Mouse (Mus musculus): ENCODE data around the gene Eif3i. TPM values are rescaled to one million over a fixed set of nuclear protein-coding genes. Genes with fewer than 3 reads are reported as not detected.
A peak's percentile ranks its signal among the peaks of the same experiment; 100 is the strongest.

Eif3i gene
- total and polyA plus RNA-seq, 2 experiments from 2014 or later, result 213 to 282 TPM

DNA sequence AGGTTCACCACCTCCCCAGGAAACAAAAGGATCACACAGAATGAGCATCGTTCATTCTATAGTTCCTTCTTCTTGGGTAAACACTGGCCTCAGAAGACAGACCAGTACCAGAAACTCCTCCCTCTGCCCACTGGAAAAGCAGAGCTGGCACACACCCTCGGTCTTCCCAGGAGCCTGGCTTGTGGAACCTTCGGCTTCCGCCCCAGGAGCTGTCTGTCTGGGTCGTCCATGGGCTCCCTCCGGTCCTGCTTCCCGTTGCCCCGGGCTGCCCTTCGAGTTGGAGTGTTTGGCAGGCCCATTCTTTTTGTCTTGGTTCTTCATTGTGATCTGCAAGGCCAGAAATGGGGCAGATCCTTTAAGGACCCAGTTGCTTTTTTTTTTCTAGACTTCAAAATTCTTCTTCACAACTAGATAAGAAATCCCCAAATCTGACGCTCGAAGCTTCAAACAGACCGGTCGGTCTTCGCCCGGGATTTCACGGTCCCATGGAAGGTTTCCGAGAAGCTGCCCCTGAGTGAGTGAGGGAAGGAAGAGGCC lies 39.7 kb upstream of the Eif3i start:
- H3K27me3 ChIP-seq (ENCODE audit: insufficient read depth, low read length), result no peaks in the 10 kb centered on the region
- TF ChIP-seq CTCF (IDR thresholded peaks at IDR 0.05), result no peak
- H3K4me1 ChIP-seq (ENCODE audit: insufficient read depth, low read length), result peaks cover 13% of the 10 kb centered on the region
- H3K36me3 ChIP-seq (ENCODE audit: insufficient read depth, low read length), result peaks cover 21% of the 10 kb centered on the region
- peak overlapping the region; percentile 87 for H3K4me2 ChIP-seq (ENCODE audit: low read depth, low read length, poor library complexity, severe bottlenecking)
- no peak for ATAC-seq (ENCODE audit: low FRiP score)
- H3K27ac ChIP-seq (ENCODE audit: low read depth, low read length), result peak overlapping the region; percentile 89
- peak overlapping the region; percentile 69 for H3K9ac ChIP-seq (replicated peaks; ENCODE audit: low read length, poor library complexity, severe bottlenecking)
- no peaks in the 10 kb centered on the region for H3K9me3 ChIP-seq (ENCODE audit: low read length)
- peak; percentile 25 for DNase-seq (ENCODE audit: low spot score)
- 4% methylated on average over 17 of the region's 17 CpGs for WGBS
- H3K4me3 ChIP-seq (ENCODE audit: low read depth, low read length), result peak overlapping the region; percentile 54

DNA sequence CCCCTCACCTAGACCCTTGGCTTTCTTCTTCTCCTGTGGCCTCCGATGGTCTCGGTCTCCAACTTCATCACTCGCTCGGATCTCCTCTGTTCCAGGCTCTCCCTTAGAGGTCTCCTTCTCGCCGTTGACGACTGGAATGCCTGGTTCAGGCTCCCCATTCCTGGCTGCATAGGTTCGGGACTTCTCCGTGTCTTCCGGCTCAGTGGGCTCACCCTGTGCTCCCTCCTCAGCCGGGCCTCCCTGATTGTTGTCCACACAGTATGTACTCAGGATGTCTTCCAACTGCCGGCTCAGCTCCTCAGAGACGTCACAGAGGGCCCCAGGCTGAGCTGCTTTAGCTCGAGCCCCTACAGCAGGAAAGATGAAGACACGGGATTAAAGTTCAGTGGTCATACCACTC lies 38.8 kb upstream of the Eif3i start:
- DNase-seq (ENCODE audit: low spot score) (no peak), ATAC-seq (ENCODE audit: low FRiP score) (no peak)
- no peak overlapping the region for H3K27ac ChIP-seq (ENCODE audit: low read depth, low read length)
- H3K4me3 ChIP-seq (ENCODE audit: low read depth, low read length), result no peak overlapping the region
- 82% methylated on average over 15 of the region's 15 CpGs for WGBS
- peaks cover 20% of the 10 kb centered on the region for H3K36me3 ChIP-seq (ENCODE audit: insufficient read depth, low read length)
- peak overlapping the region; percentile 87 for H3K4me2 ChIP-seq (ENCODE audit: low read depth, low read length, poor library complexity, severe bottlenecking)
- peaks cover 13% of the 10 kb centered on the region for H3K4me1 ChIP-seq (ENCODE audit: insufficient read depth, low read length)
- no peaks in the 10 kb centered on the region for H3K9me3 ChIP-seq (ENCODE audit: low read length)
- H3K27me3 ChIP-seq (ENCODE audit: insufficient read depth, low read length), result no peaks in the 10 kb centered on the region
- TF ChIP-seq CTCF (IDR thresholded peaks at IDR 0.05), result no peak
- peak overlapping the region; percentile 69 for H3K9ac ChIP-seq (replicated peaks; ENCODE audit: low read length, poor library complexity, severe bottlenecking)

DNA sequence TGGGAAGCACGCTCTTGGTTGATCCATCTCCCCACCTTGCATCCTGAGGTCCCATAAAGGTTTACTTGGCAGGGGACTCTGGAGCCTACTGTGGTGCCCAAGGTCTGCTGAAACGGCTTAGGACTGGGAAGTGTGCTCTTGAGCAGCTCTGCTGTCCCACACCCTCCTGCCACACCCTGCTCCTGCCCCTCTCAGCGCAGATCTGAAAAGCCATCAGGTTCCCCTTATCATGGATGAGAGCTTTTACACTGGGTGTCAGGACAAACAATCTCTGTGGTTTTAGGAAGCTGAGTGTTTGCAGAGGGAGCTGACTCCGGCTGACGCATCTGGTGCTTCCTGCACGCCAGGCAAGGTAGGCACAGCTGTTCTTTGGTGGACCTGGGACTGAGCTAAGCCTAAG lies 33.4 kb upstream of the Eif3i start:
- Histone ChIP-seq H3K27me3 (ENCODE audit: insufficient read depth, low read length) (no peaks in the 10 kb centered on the region), H3K9me3 (ENCODE audit: low read length) (no peaks in the 10 kb centered on the region), H3K36me3 (ENCODE audit: insufficient read depth, low read length) (peaks cover 61% of the 10 kb centered on the region), H3K27ac (ENCODE audit: low read depth, low read length) (no peak overlapping the region), H3K4me2 (ENCODE audit: low read depth, low read length, poor library complexity, severe bottlenecking) (no peak overlapping the region), H3K4me1 (ENCODE audit: insufficient read depth, low read length) (peaks cover 2% of the 10 kb centered on the region; the same call in 1 of the 2 replicates), H3K4me3 (ENCODE audit: low read depth, low read length) (no peak overlapping the region), H3K9ac (replicated peaks; ENCODE audit: low read length, poor library complexity, severe bottlenecking) (no peak overlapping the region)
- TF ChIP-seq CTCF (IDR thresholded peaks at IDR 0.05), result no peak
- ATAC-seq (ENCODE audit: low FRiP score), result no peak
- DNase-seq (ENCODE audit: low spot score), result no peak
- 96% methylated on average over 6 of the region's 6 CpGs for WGBS

DNA sequence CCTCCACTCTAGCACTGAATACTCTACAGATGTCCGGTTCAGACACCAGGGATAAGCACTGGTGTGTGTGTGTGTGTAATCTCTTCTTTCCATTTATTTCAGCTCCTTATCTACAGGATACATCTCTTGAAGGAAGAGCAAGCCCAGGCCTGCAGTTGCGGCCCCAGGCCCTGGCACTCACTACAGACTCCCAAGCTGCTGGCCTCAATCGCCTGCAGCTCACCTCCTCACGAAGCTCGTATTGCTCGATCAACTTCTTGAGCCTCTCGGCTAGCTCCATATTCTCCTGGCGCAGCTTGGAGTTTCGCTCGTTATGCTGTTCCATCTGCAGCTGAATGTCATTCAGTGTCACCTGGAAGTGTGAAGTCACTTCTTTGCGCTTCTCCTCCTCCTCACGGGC lies 31.4 kb upstream of the Eif3i start:
- no peaks in the 10 kb centered on the region for H3K4me1 ChIP-seq (ENCODE audit: insufficient read depth, low read length)
- no peak overlapping the region for H3K4me2 ChIP-seq (ENCODE audit: low read depth, low read length, poor library complexity, severe bottlenecking)
- H3K27me3 ChIP-seq (ENCODE audit: insufficient read depth, low read length), result no peaks in the 10 kb centered on the region
- DNase-seq (ENCODE audit: low spot score), result no peak
- no peak for TF ChIP-seq CTCF (IDR thresholded peaks at IDR 0.05)
- no peaks in the 10 kb centered on the region for H3K9me3 ChIP-seq (ENCODE audit: low read length)
- H3K9ac ChIP-seq (replicated peaks; ENCODE audit: low read length, poor library complexity, severe bottlenecking), result no peak overlapping the region
- H3K4me3 ChIP-seq (ENCODE audit: low read depth, low read length), result no peak overlapping the region
- peaks cover 68% of the 10 kb centered on the region for H3K36me3 ChIP-seq (ENCODE audit: insufficient read depth, low read length)
- WGBS, result 93% methylated on average over 12 of the region's 12 CpGs
- H3K27ac ChIP-seq (ENCODE audit: low read depth, low read length), result no peak overlapping the region
- ATAC-seq (ENCODE audit: low FRiP score), result no peak

DNA sequence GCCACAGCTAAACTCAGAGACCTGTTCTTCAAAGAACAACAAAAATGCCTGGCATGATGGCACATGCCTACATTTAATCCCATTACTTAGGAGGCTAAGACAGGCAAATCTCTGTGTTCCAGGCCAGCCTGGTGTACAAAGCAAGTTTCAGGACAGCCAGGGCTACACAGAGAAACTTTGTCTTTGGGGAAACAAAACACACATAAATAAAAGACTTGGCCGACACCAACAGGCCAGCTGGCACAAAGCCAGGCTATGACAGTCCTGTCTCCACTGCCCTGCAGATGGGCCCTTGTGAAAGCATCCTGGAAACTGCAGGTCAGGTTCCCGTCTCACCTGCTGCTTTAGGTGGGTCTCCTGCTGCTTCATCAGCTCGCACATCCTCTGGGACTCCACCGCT lies 30.5 kb upstream of the Eif3i start:
- 83% methylated on average over 4 of the region's 4 CpGs for WGBS
- ATAC-seq (ENCODE audit: low FRiP score) (no peak), DNase-seq (ENCODE audit: low spot score) (peak; percentile 35)
- H3K27ac ChIP-seq (ENCODE audit: low read depth, low read length), result no peak overlapping the region
- H3K4me3 ChIP-seq (ENCODE audit: low read depth, low read length), result no peak overlapping the region
- H3K9ac ChIP-seq (replicated peaks; ENCODE audit: low read length, poor library complexity, severe bottlenecking), result no peak overlapping the region
- H3K4me1 ChIP-seq (ENCODE audit: insufficient read depth, low read length), result no peaks in the 10 kb centered on the region; the same call in 1 of the 2 replicates
- TF ChIP-seq CTCF (IDR thresholded peaks at IDR 0.05), result no peak
- peaks cover 69% of the 10 kb centered on the region for H3K36me3 ChIP-seq (ENCODE audit: insufficient read depth, low read length)
- H3K27me3 ChIP-seq (ENCODE audit: insufficient read depth, low read length), result no peaks in the 10 kb centered on the region
- no peaks in the 10 kb centered on the region for H3K9me3 ChIP-seq (ENCODE audit: low read length)
- no peak overlapping the region for H3K4me2 ChIP-seq (ENCODE audit: low read depth, low read length, poor library complexity, severe bottlenecking)

DNA sequence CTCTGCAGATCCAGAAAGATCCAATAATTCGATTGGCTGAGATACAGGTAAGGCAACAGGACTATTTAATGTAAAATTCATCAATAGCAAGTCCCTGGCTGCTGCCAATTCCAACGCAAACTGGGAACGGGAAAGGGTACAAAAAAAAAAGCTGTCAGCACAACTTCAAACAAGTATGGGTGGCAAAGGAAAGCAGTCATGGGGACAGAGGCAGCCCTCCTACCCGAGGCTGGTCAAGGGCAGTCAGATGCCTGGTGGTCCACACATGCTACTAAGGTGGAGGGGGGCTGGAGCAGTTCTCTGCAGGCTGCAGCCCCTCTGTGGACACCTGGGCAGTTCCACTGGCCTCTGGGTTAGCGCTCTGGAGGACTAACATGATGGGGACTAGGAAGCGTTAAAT lies 25.6 kb upstream of the Eif3i start:
- 76% methylated on average over 6 of the region's 6 CpGs for WGBS
- H3K36me3 ChIP-seq (ENCODE audit: insufficient read depth, low read length), result peaks cover 37% of the 10 kb centered on the region
- no peak for ATAC-seq (ENCODE audit: low FRiP score)

More for the DNA sequence above, 25.6 kb upstream of the Eif3i start:
- Histone ChIP-seq H3K4me3 (ENCODE audit: low read depth, low read length) (no peak overlapping the region), H3K9me3 (ENCODE audit: low read length) (no peaks in the 10 kb centered on the region), H3K27me3 (ENCODE audit: insufficient read depth, low read length) (no peaks in the 10 kb centered on the region), H3K4me1 (ENCODE audit: insufficient read depth, low read length) (peaks cover 25% of the 10 kb centered on the region), H3K27ac (ENCODE audit: low read depth, low read length) (no peak overlapping the region), H3K9ac (replicated peaks; ENCODE audit: low read length, poor library complexity, severe bottlenecking) (no peak overlapping the region), H3K4me2 (ENCODE audit: low read depth, low read length, poor library complexity, severe bottlenecking) (no peak overlapping the region)
- no peak for DNase-seq (ENCODE audit: low spot score)
- no peak for TF ChIP-seq CTCF (IDR thresholded peaks at IDR 0.05)

All from midbrain, postnatal 0 days (tissue).